Mouse (Mus musculus) T-helper 17 cell (primary cell): ENCODE data around the gene Heatr3.

Experiments used
- in situ Hi-C, 2 experiments: fragments of 300-600 bp; cut with MboI, MseI; formaldehyde crosslinking; loops; 1 replicate in 1 of 2; 2 replicates in 1 of 2; pipeline ENCODE4 v1.15.1; 2025; ENCODE audit warnings: high pct_unique_total_duplicates in 2 of 2

The Heatr3 gene

DNA sequence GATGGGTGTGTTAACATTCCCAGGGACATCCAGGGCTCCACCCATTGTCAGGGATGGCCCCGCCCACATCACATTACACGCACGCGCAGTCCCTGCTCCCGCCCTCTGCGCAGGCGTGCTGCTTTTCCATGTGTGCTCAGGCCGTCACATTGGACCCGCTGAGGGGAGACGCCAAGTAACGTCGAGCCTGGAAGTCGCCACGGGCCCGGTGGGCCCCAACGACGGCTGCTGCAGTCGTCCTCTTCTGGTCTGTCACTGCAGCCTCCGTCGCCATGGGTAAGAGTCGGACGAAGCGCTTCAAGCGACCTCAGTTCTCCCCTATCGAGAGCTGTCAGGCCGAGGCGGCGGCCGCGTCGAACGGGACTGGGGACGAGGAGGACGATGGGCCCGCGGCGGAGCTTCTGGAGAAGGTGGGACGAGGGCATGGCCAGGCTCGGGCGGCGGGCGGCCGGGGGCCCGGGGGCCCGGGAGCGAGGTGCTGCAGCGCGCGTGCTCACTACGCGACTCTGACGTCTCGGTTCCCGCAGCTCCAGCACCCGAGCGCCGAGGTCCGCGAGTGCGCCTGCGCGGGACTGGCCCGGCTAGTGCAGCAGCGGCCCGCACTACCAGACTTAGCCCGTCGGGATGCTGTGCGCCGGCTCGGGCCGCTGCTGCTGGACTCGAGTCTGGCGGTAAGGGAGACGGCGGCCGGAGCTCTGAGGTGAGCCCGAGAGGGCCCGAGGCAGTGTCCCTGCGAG, at the start of gene Heatr3:
Gene Heatr3 (plus strand): TSS at position 108 of the 737 bp plus-strand sequence.
- in situ Hi-C loops: no loop called here

DNA sequence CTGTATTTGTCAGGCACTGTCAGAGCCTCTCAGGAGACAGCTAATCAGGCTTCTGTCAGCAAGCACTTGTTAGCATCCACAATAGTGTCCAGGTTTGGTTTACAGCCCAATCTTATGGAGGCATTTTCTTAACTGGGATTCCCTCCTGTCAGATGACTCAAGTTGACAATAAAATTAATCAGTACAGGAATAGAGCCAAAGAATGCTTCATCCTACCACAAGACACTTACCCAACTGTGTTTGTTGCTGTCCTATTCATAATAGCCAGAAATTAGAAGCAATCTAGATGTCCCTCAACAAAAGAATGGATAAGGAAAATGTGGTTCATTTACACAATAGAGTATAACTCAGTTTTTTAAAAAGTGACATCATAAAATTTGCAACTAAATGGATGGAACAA, 49.6 kb upstream of the Heatr3 start:
- in situ Hi-C loops: no loop called here

DNA sequence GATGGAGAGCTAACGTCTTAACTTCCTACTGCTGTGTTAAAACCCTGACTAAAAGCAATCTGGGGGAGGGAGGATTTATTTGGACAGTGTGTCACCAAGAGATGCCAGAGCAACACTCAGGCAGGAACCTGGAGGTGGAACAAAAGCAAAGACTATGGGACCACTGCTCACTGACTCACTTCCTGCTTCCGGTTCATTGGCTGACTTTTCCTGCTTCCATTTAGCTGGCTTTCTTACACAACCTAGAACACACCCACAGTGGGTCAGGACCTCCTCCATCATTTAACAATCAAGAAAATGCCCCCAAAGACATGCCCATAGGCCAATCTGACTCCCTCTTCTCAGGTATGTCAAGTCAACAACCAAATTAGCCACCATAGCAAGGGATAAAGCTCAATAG, 46.0 kb upstream of the Heatr3 start:
- in situ Hi-C loops: no loop called here

DNA sequence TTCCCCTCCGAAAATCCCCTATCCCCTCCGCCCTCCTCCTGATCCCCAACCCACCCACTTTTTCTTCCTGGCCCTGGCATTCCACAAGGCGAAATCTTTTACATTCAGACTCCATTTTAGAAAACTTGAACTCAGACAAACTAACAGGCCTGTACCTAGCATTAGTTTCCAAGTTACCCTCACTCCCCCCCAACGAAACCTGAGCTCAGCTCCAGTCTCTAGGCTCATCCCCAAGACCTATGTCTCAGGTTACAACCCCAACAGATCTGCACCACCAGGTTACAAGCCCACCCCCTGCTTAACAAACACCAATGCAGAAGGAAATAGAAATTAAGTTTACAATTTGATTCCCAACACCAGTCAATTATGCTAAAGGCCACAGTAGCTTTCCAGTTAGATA, 44.3 kb upstream of the Heatr3 start:
- in situ Hi-C loops: no loop called here

DNA sequence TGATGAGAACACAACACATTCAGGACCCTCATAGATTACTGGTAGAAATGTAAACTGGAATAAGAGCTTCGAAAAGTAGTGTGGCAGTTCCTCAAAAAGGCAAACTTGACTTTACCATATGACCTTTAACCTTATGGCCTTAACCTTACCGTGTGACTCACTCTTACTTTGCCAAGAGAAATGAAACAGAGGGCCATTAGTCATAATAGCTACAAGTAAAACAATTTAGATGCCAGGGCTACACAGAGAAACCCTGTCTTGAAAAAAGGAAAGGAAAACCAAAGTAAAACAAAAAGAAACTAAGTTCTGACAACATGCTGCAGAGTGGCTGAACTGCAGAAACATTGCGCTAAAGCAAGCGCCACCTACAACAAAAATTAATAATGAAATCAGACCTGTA, 38.8 kb upstream of the Heatr3 start:
- in situ Hi-C loops: no loop called here

DNA sequence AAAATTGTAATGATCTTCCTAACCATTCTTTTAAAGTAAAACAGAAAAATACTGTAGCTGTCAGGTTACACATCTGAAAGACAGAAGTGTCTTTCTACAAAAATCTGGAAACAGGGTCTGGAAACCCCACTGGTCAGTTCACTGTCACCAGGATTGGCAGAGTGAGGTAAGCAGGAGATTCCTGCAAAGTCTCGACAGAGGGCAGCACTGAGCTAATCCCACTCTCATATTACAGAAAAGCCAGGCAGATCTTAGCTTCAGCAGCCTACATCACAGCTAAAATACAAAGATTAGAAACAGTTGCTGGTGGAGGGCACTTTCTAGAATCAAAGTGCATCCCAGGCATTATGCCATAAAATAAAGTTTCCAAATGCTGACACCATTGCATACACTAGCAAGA, 38.1 kb upstream of the Heatr3 start:
- in situ Hi-C loops: no loop called here

DNA sequence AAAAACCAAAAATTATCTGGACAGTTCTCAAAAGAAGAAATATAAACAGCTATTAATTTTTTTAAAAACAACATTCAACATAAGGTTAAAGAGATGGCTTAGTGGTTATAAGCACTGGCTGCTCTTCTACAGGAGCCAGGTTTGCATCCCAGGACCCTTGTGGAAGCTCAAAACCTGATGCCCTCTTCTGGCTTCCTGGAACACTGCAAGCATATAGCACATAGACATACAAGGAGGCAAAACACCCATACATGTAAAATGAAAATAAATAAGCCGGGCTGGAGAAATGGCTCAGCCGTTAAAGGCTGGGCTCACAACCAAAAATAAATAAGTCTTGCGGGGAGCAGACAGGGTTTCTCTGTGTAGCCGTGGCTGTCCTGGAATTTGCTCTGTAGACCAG, 28.4 kb upstream of the Heatr3 start:
- in situ Hi-C loops: no loop called here

DNA sequence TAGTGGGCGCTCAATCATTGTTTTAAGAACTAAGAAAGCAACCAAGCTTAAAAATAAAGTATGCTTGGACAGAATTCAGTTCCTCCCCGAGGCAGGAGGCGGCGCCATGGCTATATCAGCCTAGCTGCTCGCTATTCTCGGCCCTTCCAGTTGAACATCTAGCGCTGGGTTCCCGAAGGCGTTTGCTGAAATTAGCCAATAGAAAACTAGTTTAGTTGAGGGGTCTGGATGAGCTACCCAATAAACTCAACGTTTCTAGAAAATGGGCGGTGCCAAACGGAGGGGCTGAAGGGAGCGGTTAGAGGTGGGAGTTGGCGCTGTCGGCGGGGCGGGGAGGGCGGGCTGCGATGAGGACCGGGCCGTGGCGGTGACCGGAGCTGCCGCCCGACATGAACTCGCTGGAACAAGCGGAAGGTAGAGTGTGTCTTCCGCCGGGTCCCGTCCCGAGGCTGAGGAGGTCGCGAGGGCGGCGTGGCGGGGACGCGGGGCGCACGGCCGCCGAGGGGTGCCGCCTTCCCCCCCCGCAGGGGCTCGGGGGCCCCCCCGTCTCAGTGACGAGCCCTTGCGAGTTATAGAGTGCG, 19.1 kb upstream of the Heatr3 start, which contains the start of gene Cnep1r1:
Gene Cnep1r1 (plus strand): TSS at position 314 of the 581 bp plus-strand sequence.
- in situ Hi-C loops: no loop called here

DNA sequence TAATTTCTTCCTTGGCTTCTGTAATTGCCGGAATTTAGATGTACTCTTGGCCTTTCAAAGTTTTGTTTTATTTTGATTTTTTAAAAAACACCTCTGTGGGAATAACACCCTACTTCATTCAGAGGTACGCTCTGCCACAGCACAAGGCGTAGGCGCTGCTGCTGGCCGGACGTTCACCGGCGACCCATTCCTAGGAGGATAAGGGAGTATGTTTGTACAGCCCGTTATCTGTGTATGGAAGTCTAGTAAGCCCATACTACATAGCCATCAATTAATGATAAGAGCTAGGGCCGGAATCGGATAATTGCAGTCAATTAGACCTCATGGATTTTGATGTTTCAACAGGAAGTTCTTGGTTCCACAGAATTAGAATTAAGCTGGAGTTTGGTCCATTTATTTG, 18.6 kb upstream of the Heatr3 start:
- in situ Hi-C loops: no loop called here

DNA sequence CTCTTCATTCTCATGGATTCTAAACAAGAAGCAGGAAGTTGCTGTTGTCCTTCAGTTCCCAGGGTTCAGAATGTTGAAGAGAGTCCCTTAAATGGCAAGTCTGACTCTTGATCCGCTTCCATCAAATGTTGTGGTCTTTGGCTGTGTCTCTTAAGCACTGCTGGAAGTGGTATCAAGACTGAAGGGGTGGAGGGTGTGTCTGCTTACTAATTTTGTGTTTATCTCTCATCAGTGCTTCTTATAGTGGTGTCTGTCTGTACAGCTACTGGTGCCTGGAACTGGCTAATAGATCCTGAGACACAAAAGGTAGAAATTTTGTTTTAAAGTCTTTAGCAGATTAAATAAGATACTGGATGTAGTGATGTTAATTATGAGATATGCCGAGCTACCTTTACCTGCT, 12.8 kb upstream of the Heatr3 start:
- in situ Hi-C loops: no loop called here

DNA sequence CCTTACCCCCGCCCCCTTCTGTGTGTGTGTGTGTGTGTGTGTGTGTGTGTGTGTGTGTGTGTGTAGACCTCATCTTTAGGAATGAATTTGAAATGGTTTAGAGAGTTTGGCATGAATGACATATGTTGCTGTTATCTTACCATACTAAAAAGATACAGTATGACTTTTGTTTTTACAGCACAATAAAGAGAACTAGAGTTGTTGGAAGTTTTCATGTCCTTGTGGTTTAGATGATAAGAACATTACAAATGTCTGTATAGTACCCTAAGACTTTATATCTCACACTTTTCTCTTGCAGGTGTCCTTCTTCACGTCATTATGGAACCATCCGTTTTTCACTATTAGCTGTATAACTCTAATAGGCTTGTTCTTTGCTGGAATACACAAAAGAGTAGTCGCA, 8.3 kb upstream of the Heatr3 start:
- in situ Hi-C loops: no loop called here

DNA sequence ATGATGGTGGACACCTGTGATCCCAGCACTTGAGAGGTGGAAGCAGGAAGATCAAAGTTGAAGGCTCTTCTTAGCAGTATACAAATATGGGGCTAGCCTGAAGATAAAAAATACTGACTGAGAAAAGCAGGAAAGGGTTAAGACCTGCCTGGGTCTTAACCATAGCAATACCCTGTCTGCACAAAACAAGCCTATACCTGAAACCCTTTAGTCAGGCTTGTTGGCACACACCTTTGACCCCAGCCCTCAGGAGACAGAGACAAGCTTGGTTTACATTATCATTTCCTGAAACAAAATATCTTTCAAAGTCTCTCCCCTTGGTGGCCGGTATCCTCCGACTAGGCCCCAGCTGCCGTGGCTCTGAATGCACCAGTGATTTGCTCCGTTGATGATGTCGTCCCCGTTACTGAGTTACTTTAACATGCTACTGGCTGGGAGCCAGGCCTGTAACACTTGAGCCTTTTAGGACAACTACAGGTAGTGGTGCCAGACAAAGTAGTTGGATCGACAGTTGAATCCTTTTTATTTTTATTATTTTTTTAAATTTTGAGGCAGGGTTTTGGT, 6.8 kb upstream of the Heatr3 start:
- in situ Hi-C loops: no loop called here

DNA sequence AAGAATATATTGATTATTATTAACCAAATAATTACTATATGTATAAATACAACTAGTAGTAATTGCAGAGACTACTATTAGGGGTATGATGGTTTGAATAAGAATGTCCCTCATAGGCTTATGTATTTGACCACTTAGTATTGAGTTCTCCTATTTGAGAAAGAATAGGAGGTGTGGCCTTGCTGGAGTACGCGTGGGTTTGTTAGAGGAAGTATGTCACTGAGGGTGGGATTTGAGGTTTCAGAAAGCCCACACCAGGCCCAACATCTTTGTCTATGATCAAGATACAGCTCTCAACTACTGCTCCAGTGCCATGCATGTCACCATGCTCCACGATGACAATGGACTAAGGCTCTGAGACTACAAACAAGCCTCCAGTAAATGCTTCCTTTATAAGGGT, 1.6 kb downstream of the Heatr3 start:
- in situ Hi-C loops: no loop called here

DNA sequence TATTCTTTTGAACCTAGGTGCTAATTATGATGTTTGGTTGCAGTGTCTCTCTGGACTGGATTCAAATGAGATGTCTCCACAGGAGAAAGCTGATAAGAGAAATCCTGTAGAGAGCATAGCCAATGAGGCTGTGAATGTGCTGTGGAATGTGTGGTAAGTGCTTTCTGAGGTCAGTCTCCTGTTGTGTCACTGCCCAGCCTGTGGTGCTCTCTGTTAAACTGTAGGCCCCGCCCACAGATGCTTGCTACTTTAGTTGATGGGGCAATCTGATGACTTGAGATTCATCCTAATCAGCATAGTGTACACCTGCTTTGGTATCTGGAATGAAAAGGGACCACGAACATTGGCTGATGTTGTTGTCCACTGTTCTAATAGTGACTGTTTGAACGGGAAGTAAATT, 4.0 kb downstream of the Heatr3 start:
- in situ Hi-C loops: no loop called here

DNA sequence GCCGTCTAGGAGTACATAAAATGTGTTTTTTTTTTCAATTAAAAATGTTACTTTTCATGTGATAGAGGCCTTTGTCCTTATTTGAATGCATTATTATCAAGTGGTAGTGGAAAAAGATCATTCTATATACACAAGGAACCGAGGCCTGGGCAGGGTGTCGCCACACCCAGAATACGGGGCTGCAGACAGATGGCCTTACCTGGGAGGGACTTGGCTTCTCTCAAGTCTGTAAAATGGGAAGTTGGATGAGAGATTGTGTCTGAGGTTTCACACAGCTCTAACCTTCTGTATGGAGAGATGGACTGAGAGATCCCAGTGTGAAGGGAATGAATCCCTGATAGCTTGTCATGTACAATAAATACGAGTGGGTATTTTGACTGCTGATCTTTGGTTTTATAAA, 6.4 kb downstream of the Heatr3 start:
- in situ Hi-C loops: no loop called here

DNA sequence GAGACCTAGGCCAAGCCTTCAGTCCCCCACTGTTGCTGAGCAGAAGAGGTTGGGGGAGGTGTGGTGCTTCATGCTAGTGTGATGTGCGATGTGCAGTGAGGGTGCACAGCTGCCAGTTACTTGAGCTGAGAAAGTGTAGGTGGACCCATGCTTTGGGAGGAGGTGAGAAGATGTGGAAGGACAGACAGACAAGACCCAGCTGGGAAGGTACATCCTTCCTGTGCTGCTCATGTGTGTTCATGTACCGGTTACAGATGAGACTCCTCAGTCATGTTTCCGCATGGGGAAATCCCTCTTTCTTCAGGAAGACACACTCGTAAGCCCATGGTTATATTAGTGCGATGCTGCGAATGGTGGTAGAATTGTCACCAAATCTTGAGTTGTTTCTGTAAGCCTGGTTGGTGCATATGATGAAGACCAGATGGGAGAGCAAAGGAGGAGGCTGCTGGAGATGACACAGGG, 13.3 kb downstream of the Heatr3 start:
- in situ Hi-C loops: no loop called here

DNA sequence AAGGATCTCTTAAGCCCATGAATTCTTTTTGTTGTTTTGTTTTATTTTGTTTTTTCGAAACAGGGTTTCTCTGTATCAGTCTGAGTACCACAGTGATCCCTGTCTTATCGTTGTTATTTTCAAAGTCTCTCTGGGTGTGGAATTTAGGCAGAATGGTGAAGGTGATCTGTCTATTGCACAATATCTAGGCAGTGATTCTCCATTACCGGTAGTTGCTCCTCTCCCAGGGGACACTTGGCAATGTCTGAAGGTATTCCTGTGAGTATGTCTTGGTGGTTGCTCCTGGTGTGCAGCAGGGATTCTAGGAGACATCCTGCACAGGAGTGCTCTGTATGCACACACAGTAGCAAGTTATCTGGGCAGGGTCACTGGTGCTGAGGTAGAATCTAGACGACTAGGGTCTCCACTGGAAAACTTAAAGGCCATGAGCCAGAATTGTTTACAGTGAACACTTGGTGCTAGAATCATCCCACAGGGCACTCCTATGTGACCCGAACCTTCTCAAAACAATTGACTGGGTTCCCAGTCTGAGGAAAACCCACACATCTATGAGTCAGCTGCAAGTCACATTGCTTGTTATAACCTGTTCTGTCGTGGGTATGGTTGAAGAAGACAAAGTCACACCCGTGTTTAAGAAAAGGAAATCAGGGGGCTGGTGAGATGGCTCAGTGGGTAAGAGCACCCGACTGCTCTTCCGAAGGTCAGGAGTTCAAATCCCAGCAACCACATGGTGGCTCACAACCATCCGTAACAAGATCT, 22.8 kb downstream of the Heatr3 start:
- in situ Hi-C loops: loop anchor here in 1 of 2 experiments (5.0 kb wide), 1 partner anchor 77 kb away; no protein-coding TSS in a partner anchor

DNA sequence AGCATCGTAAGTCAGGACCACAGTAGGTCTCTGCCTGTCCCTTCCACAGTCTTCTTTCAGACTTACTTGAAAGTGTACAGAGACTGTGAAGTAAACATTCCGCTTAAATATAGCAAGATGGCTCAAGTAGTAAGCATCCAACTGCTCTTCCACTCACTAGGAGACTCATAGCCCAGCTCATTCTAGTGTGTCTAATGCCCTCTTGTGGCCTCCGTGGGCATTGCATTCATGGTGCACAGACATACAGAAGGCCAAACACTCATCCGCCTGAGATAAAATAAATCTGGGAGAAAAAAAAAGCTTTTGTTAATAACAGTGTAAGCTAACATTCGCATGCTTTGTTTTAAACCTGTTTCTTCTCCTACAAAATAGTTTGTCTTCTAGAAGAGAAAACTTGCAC, 23.8 kb downstream of the Heatr3 start:
- in situ Hi-C loops: loop anchor here in 1 of 2 experiments (5.0 kb wide), 1 partner anchor 76 kb away; no protein-coding TSS in a partner anchor

DNA sequence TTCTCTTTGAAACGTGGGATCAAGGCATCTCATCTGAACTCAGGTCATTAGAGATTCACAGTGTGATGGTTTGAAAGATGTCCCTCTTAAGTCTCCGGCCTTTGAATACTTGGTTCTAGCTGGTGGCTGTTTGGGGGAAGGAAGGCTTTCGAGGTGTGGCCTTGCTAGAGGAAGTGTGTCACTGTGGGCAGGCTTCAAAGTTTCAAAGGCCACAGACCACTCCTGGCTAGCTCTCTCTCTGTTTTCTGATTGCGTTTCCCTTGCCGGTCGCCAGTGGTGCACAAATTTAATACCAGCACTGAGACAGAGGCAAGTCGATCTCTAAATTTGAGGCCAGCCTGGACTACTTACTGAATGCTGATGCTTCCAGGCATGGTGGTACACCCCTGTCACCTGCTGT, 37.6 kb downstream of the Heatr3 start:
- in situ Hi-C loops: no loop called here

DNA sequence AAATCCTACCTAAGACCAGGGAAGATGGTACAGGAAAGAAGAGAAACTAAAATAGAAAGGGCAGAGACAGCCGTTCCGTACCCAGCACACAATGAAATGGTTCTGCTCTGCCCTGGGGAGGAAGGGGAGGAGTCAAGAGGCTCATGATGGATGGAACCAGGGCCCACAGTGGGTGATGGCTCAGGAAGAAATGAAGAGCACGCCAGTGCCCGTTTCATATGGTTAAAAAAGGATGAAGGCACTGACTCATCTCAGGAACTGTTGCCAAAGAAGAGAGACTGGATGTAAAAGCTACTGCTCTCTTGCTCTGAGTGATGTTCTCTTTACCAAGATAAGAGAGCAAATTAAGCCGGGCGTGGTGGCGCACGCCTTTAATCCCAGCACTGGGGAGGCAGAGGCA, 39.6 kb downstream of the Heatr3 start:
- in situ Hi-C loops: no loop called here

DNA sequence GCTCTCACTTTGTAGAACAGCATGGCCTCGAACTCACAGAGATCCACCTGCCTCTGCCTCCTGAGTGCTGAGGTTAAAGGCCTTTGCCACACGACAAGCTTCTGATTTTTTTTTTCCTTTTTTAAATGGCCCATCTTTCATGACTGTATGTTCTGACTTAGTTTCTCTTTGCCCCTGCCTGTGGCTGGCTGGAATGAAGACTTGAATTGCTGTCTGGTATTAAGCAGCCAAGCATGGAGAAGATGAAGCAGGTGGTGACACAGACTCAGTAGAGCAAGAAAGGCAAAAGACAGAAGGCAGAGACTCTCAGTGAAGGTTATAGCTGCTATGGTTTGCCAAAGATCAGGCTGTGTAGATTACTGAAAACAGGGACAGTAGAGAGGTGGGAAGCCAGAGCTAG, 45.5 kb downstream of the Heatr3 start:
- in situ Hi-C loops: no loop called here

DNA sequence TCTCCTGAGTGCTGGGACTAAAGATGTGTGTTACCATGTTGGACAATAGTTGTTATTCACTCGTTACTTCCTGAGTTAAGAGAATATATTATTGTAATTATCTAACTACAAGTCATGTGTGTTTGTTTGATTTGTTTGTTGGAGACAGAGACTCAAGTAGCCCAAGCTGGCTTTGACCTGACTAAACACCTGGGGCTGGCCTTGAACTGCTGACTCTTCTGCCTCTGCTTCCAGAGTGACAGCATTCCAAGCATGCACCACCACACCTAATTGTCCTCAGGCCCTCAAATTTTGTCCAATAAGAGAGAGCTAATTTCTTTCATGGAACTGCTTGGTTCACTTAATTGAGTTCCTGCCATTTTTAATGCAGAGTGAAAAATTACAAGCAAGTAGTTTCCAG, 47.3 kb downstream of the Heatr3 start:
- in situ Hi-C loops: no loop called here
